7 mouse cellular contexts compared by ENCODE assay signal in the genomic region with DNA sequence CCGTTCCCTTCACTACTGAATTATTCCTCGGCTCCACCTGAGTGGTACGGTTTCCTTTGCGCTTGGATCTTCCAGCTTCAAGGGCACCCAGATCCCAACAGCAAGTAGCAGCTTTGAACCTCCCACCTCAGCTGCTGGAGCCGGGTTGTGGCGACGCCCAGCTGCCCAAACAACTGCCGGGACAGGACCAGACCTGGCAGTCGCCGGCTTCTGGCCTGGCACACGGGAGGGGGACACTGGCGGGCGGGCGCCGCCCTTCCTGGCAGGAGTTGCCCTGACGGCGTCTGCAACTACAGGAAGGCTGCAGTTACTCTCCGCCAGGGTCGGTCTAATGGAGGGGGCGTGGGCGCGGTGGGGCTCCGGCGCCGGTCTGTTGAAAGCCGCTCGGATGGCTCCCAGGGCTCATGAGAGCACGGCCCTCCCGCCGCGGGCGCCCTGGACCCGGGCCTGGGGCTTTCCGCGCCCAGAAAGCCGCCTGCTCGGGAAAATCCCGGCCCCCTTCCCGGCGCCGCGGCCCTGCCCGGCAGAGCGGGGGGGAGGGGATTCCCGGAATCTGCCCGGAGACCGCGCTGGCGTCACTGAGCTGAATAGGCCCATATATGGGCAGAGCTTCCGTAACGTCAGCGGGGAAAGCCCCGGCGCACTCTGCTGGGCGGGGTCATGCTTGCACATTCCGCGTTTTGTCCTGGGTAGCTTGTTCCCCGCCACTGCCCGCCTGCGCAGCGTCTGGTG. TPM values are rescaled to one million over a fixed set of nuclear protein-coding genes. Genes with fewer than 3 reads are reported as not detected.
A peak's percentile ranks its signal among the peaks of the same experiment; 100 is the strongest.
DNase-seq lines count a peak whose midpoint lies in the region; ATAC-seq and TF ChIP-seq lines count a peak whose summit lies in the region.

No protein-coding gene starts in this region.

- no peak overlapping the region for H3K27ac ChIP-seq in embryonic facial prominence, embryonic 11.5 days (replicated peaks; ENCODE audit: low read depth, low read length)
- H3K27ac ChIP-seq in limb, embryonic 10.5 days = peak overlapping the region; percentile 85
- peak overlapping the region; percentile 25 for H3K27ac ChIP-seq in midbrain, embryonic 12.5 days (replicated peaks)
- peak overlapping the region; percentile 94 for H3K27ac ChIP-seq in small intestine, adult 2 months (ENCODE audit: insufficient read depth, low read depth, low read length)

- peak overlapping the region; percentile 96 for H3K4me2 ChIP-seq in embryonic facial prominence, embryonic 11.5 days (ENCODE audit: low read depth, low read length)
- H3K4me2 ChIP-seq in midbrain, embryonic 12.5 days (replicated peaks) = peak overlapping the region; percentile 98

- WGBS in embryonic facial prominence, embryonic 11.5 days = 1% methylated on average over 58 of the region's 61 CpGs
- WGBS in limb, embryonic 10.5 days = under 1% methylated on average over 61 of the region's 61 CpGs
- 2% methylated on average over 61 of the region's 61 CpGs for WGBS in midbrain, embryonic 12.5 days
- WGBS in small intestine, adult 2 months = under 1% methylated on average over 61 of the region's 61 CpGs

- H3K4me1 ChIP-seq in embryonic facial prominence, embryonic 11.5 days (ENCODE audit: control insufficient read depth, insufficient read depth, low read length) = peaks cover 15% of the 10 kb centered on the region
- H3K4me1 ChIP-seq in limb, embryonic 10.5 days = peaks cover 67% of the 10 kb centered on the region
- H3K4me1 ChIP-seq in midbrain, embryonic 12.5 days = peaks cover 64% of the 10 kb centered on the region
- peaks cover 16% of the 10 kb centered on the region for H3K4me1 ChIP-seq in small intestine, adult 2 months (ENCODE audit: control insufficient read depth, insufficient read depth, insufficient read length, low read length)

- peaks cover 22% of the 10 kb centered on the region for H3K27me3 ChIP-seq in embryonic facial prominence, embryonic 11.5 days (ENCODE audit: control insufficient read depth, insufficient read depth, low read length)
- H3K27me3 ChIP-seq in limb, embryonic 10.5 days (ENCODE audit: low read depth, poor library complexity, severe bottlenecking) = peaks cover 33% of the 10 kb centered on the region
- H3K27me3 ChIP-seq in midbrain, embryonic 12.5 days = peaks cover 46% of the 10 kb centered on the region
- H3K27me3 ChIP-seq in small intestine, adult 2 months (ENCODE audit: control insufficient read depth, insufficient read depth, low read length) = no peaks in the 10 kb centered on the region

- no peak for TF ChIP-seq CTCF in small intestine, adult 2 months (IDR thresholded peaks at IDR 0.05; ENCODE audit: extremely low read depth, insufficient read length, insufficient replicate concordance, low read depth, low read length)

- H3K9ac ChIP-seq in embryonic facial prominence, embryonic 11.5 days (replicated peaks; ENCODE audit: low read length) = peak overlapping the region; percentile 37
- H3K9ac ChIP-seq in midbrain, embryonic 12.5 days (replicated peaks) = peak overlapping the region; percentile 49

- DNase-seq in adrenal gland, postnatal 25 days = peak; percentile 96
- peak; percentile 95 for DNase-seq in embryonic facial prominence, embryonic 11.5 days (ENCODE audit: low spot score)
- DNase-seq in heart, adult 11 months = peak; percentile 100
- DNase-seq in kidney, adult 11 months = peak; percentile 95
- peak; percentile 96 for DNase-seq in limb, embryonic 10.5 days (ENCODE audit: low spot score)

- peak; percentile 86 for TF ChIP-seq POLR2A in small intestine, adult 2 months (IDR thresholded peaks at IDR 0.05; ENCODE audit: low read depth, low read length)

- H3K4me3 ChIP-seq in embryonic facial prominence, embryonic 11.5 days (ENCODE audit: low read depth, low read length) = peak overlapping the region; percentile 50
- peak overlapping the region; percentile 63 for H3K4me3 ChIP-seq in limb, embryonic 10.5 days
- peak overlapping the region; percentile 51 for H3K4me3 ChIP-seq in midbrain, embryonic 12.5 days
- H3K4me3 ChIP-seq in small intestine, adult 2 months (ENCODE audit: low read depth, low read length) = peak overlapping the region; percentile 92

- no peaks in the 10 kb centered on the region for H3K9me3 ChIP-seq in embryonic facial prominence, embryonic 11.5 days (replicated peaks; ENCODE audit: control insufficient read depth, low read length)
- H3K9me3 ChIP-seq in limb, embryonic 10.5 days (replicated peaks) = no peaks in the 10 kb centered on the region
- no peaks in the 10 kb centered on the region for H3K9me3 ChIP-seq in midbrain, embryonic 12.5 days

- peak; percentile 69 for ATAC-seq in embryonic facial prominence, embryonic 11.5 days (replicated peaks; ENCODE audit: insufficient number of reproducible peaks, low FRiP score, low TSS enrichment, low read depth)
- peak; percentile 81 for ATAC-seq in midbrain, embryonic 12.5 days (ENCODE audit: low FRiP score, low read depth)

- no peaks in the 10 kb centered on the region; the same call in 1 of the 2 replicates for H3K36me3 ChIP-seq in embryonic facial prominence, embryonic 11.5 days (replicated peaks; ENCODE audit: control insufficient read depth, insufficient read depth, low read depth, low read length)
- peaks cover 40% of the 10 kb centered on the region for H3K36me3 ChIP-seq in limb, embryonic 10.5 days
- H3K36me3 ChIP-seq in midbrain, embryonic 12.5 days = peaks cover 40% of the 10 kb centered on the region
- H3K36me3 ChIP-seq in small intestine, adult 2 months (ENCODE audit: control insufficient read depth, insufficient read depth, low read length) = peaks cover 8% of the 10 kb centered on the region

RNA-seq across cellular contexts. Expression of gene Junb, which starts 2.3 kb away (rescaled TPM):
- 32.8 and 33.2 TPM in 2 replicates for total RNA-seq in adrenal gland, postnatal 25 days (2021)
- 5.4 and 6.2 TPM in 2 replicates for polyA plus RNA-seq in embryonic facial prominence, embryonic 11.5 days (2014; fragmentation: Nextera tagmentation; extraction: Ambion mirVana)
- polyA plus RNA-seq in limb, embryonic 10.5 days (2016; fragmentation: Nextera tagmentation; extraction: Ambion mirVana) = 9.9 and 14.4 TPM in 2 replicates
- 6.0 and 6.5 TPM in 2 replicates for polyA plus RNA-seq in midbrain, embryonic 12.5 days (2016; fragmentation: Nextera tagmentation; extraction: Ambion mirVana)
- polyA plus RNA-seq in small intestine, adult 2 months (2012; rRNA removed) = 122 and 329 TPM in 2 replicates

RNA-seq across cellular contexts. Expression of gene Rnaseh2a, which starts 6.6 kb away (rescaled TPM):
- 101 and 159 TPM in 2 replicates for total RNA-seq in adrenal gland, postnatal 25 days (2021)
- polyA plus RNA-seq in embryonic facial prominence, embryonic 11.5 days (2014; fragmentation: Nextera tagmentation; extraction: Ambion mirVana) = 109 and 137 TPM in 2 replicates
- 156 and 168 TPM in 2 replicates for polyA plus RNA-seq in limb, embryonic 10.5 days (2016; fragmentation: Nextera tagmentation; extraction: Ambion mirVana)
- 91.9 and 98.7 TPM in 2 replicates for polyA plus RNA-seq in midbrain, embryonic 12.5 days (2016; fragmentation: Nextera tagmentation; extraction: Ambion mirVana)
- polyA plus RNA-seq in small intestine, adult 2 months (2012; rRNA removed) = 14.5 and 29.1 TPM in 2 replicates

RNA-seq across cellular contexts. Expression of gene Prdx2, which starts 6.8 kb away (rescaled TPM):
- total RNA-seq in adrenal gland, postnatal 25 days (2021) = 496 and 624 TPM in 2 replicates
- 1,219 and 1,316 TPM in 2 replicates for polyA plus RNA-seq in embryonic facial prominence, embryonic 11.5 days (2014; fragmentation: Nextera tagmentation; extraction: Ambion mirVana)
- polyA plus RNA-seq in limb, embryonic 10.5 days (2016; fragmentation: Nextera tagmentation; extraction: Ambion mirVana) = 1,175 and 1,260 TPM in 2 replicates
- polyA plus RNA-seq in midbrain, embryonic 12.5 days (2016; fragmentation: Nextera tagmentation; extraction: Ambion mirVana) = 1,292 and 1,309 TPM in 2 replicates
- 70.6 and 141 TPM in 2 replicates for polyA plus RNA-seq in small intestine, adult 2 months (2012; rRNA removed)

RNA-seq across cellular contexts. Expression of gene Gm49661, which starts 7.0 kb away (rescaled TPM):
- 4.4 TPM in 1 of 2 replicates, not detected in the other for total RNA-seq in adrenal gland, postnatal 25 days (2021)
- polyA plus RNA-seq in embryonic facial prominence, embryonic 11.5 days (2014; fragmentation: Nextera tagmentation; extraction: Ambion mirVana) = not detected in 2 replicates
- not detected in 2 replicates for polyA plus RNA-seq in limb, embryonic 10.5 days (2016; fragmentation: Nextera tagmentation; extraction: Ambion mirVana)
- not detected in 2 replicates for polyA plus RNA-seq in midbrain, embryonic 12.5 days (2016; fragmentation: Nextera tagmentation; extraction: Ambion mirVana)
- 3.2 TPM in 1 of 2 replicates, not detected in the other for polyA plus RNA-seq in small intestine, adult 2 months (2012; rRNA removed)

RNA-seq across cellular contexts. Expression of gene Hook2, which starts 14.2 kb away (rescaled TPM):
- 7.7 and 10.8 TPM in 2 replicates for total RNA-seq in adrenal gland, postnatal 25 days (2021)
- 11.3 and 14.2 TPM in 2 replicates for polyA plus RNA-seq in embryonic facial prominence, embryonic 11.5 days (2014; fragmentation: Nextera tagmentation; extraction: Ambion mirVana)
- 16.0 and 19.1 TPM in 2 replicates for polyA plus RNA-seq in limb, embryonic 10.5 days (2016; fragmentation: Nextera tagmentation; extraction: Ambion mirVana)
- 17.7 and 18.7 TPM in 2 replicates for polyA plus RNA-seq in midbrain, embryonic 12.5 days (2016; fragmentation: Nextera tagmentation; extraction: Ambion mirVana)
- polyA plus RNA-seq in small intestine, adult 2 months (2012; rRNA removed) = 26.3 and 56.9 TPM in 2 replicates
